Mouse (Mus musculus): ENCODE data around the gene Gsdma2. TPM values are rescaled to one million over a fixed set of nuclear protein-coding genes. Genes with fewer than 3 reads are reported as not detected.

Gsdma2 gene
- polyA plus RNA-seq (2012; rRNA removed): 1,555 and 1,561 TPM in 2 replicates

GRCm38 (mm10) chr11:98646459-98646858 lies at the start of gene Gsdma2:
Gene Gsdma2 (plus strand): TSS chr11:98646759.

GRCm38 (mm10) chr11:98597991-98598390 lies 48.6 kb upstream of the Gsdma2 start, which contains the start of gene Lrrc3c:
Gene Lrrc3c (plus strand): TSS chr11:98598291.

GRCm38 (mm10) chr11:98625611-98626410 lies 20.7 kb upstream of the Gsdma2 start, which contains the start of the genes Gm12355 and Gsdma3:
Gene Gm12355 (minus strand): TSS chr11:98625661.
Gene Gsdma3 (plus strand): TSS chr11:98626360.

GRCm38 (mm10) chr11:98664091-98664490 lies 17.5 kb downstream of the Gsdma2 start, which contains the start of gene Gsdma:
Gene Gsdma (plus strand): TSS chr11:98664351.

GRCm38 (mm10) chr11:98681786-98682745 lies 35.5 kb downstream of the Gsdma2 start, which contains the start of gene Psmd3:
Gene Psmd3 (plus strand): TSS chr11:98682554.

GRCm38 (mm10) chr11:98701213-98701670 lies 54.7 kb downstream of the Gsdma2 start, which contains the start of gene Csf3:
Gene Csf3 (plus strand): TSS chr11:98701263.

Other genes with a start within 250 kb of the Gsdma2 start
- gene Pgap3, start 246.3 kb upstream of the Gsdma2 start, polyA plus RNA-seq (2012; rRNA removed): 17.5 and 17.6 TPM in 2 replicates
- 31.2 and 35.3 TPM in 2 replicates for gene Erbb2, start 234.3 kb upstream of the Gsdma2 start, polyA plus RNA-seq (2012; rRNA removed)
- 22.9 and 23.3 TPM in 2 replicates for gene Mien1, start 207.8 kb upstream of the Gsdma2 start, polyA plus RNA-seq (2012; rRNA removed)
- 30.1 and 30.4 TPM in 2 replicates for gene Grb7, start 200.4 kb upstream of the Gsdma2 start, polyA plus RNA-seq (2012; rRNA removed)
- gene Ikzf3, start 100.7 kb upstream of the Gsdma2 start, polyA plus RNA-seq (2012; rRNA removed): 0.21 and 0.39 TPM in 2 replicates
- not detected in 2 replicates for gene Zpbp2, start 95.7 kb upstream of the Gsdma2 start, polyA plus RNA-seq (2012; rRNA removed)
- gene Ormdl3, start 59.4 kb upstream of the Gsdma2 start, polyA plus RNA-seq (2012; rRNA removed): 25.0 and 29.7 TPM in 2 replicates
- gene Lrrc3c, start 48.5 kb upstream of the Gsdma2 start, polyA plus RNA-seq (2012; rRNA removed): not detected in 2 replicates
- not detected in 2 replicates for gene Gm12355, start 21.1 kb upstream of the Gsdma2 start, polyA plus RNA-seq (2012; rRNA removed)
- 0.05 TPM in 1 of 2 replicates, not detected in the other for gene Gsdma3, start 20.4 kb upstream of the Gsdma2 start, polyA plus RNA-seq (2012; rRNA removed)
- gene Gsdma, start 17.6 kb downstream of the Gsdma2 start, polyA plus RNA-seq (2012; rRNA removed): 10.1 and 13.1 TPM in 2 replicates
- gene Psmd3, start 35.8 kb downstream of the Gsdma2 start, polyA plus RNA-seq (2012; rRNA removed): 80.1 and 85.7 TPM in 2 replicates
- gene Csf3, start 54.5 kb downstream of the Gsdma2 start, polyA plus RNA-seq (2012; rRNA removed): 0.05 and 0.17 TPM in 2 replicates
- gene Med24, start 82.7 kb downstream of the Gsdma2 start, polyA plus RNA-seq (2012; rRNA removed): 39.7 and 42.3 TPM in 2 replicates
- 39.6 and 53.6 TPM in 2 replicates for gene Thra, start 93.9 kb downstream of the Gsdma2 start, polyA plus RNA-seq (2012; rRNA removed)
- gene Nr1d1, start 128.6 kb downstream of the Gsdma2 start, polyA plus RNA-seq (2012; rRNA removed): 41.8 and 51.0 TPM in 2 replicates
- 13.0 and 27.7 TPM in 2 replicates for gene Msl1, start 148.8 kb downstream of the Gsdma2 start, polyA plus RNA-seq (2012; rRNA removed)
- gene Casc3, start 158.1 kb downstream of the Gsdma2 start, polyA plus RNA-seq (2012; rRNA removed): 12.8 and 15.0 TPM in 2 replicates
- 27.1 and 44.2 TPM in 2 replicates for gene Rapgefl1, start 190.0 kb downstream of the Gsdma2 start, polyA plus RNA-seq (2012; rRNA removed)
- 8.5 and 14.1 TPM in 2 replicates for gene Wipf2, start 216.9 kb downstream of the Gsdma2 start, polyA plus RNA-seq (2012; rRNA removed)